Mouse (Mus musculus) small intestine, adult 2 months (tissue): ENCODE measurements around the gene Gm572. TPM values are rescaled to one million over a fixed set of nuclear protein-coding genes. Genes with fewer than 3 reads are reported as not detected.

Experiments used
- H3K27ac ChIP-seq: fragments of 200-500 bp; 2 replicates; pipeline ENCODE4 v1.5.1; 2012; ENCODE audit warnings: low read depth, low read length, control low read depth, inconsistent platforms; ENCODE audit not compliant: insufficient read depth
- H3K27me3 ChIP-seq: fragments of 200-500 bp; 2 replicates; pipeline ENCODE4 v1.6.1; 2012; ENCODE audit warnings: mild to moderate bottlenecking, moderate library complexity, low read length, inconsistent platforms; ENCODE audit not compliant: control insufficient read depth, insufficient read depth
- H3K36me3 ChIP-seq: fragments of 200-500 bp; 2 replicates; pipeline ENCODE4 v1.6.1; 2012; ENCODE audit warnings: mild to moderate bottlenecking, low read length, control low read depth, inconsistent platforms; ENCODE audit not compliant: control insufficient read depth, insufficient read depth
- H3K4me1 ChIP-seq: fragments of 200-500 bp; 2 replicates; pipeline ENCODE4 v1.6.1; 2012; ENCODE audit warnings: low read length, inconsistent platforms, mixed read lengths; ENCODE audit not compliant: control insufficient read depth, insufficient read depth, insufficient read length
- H3K4me3 ChIP-seq: fragments of 200-500 bp; 2 replicates; pipeline ENCODE4 v1.5.1; 2012; ENCODE audit warnings: low read depth, mild to moderate bottlenecking, control low read depth, inconsistent platforms, low read length, moderate library complexity
- CTCF ChIP-seq: fragments of 200-500 bp; IDR thresholded peaks from 2 replicates; pipeline ENCODE4 v1.5.1; 2012; ENCODE audit warnings: low read depth, mild to moderate bottlenecking, control low read depth, inconsistent platforms, low read length, moderate library complexity, mixed read lengths; ENCODE audit not compliant: insufficient replicate concordance, insufficient read length; ENCODE audit errors: extremely low read depth
- POLR2A ChIP-seq: fragments of 200-500 bp; IDR thresholded peaks from 2 replicates; pipeline ENCODE4 v1.6.1; 2012; ENCODE audit warnings: low read depth, mild to moderate bottlenecking, control low read depth, inconsistent platforms, low read length, moderate library complexity
- WGBS: fragments of 180-500 bp; shearing (Covaris S2); methylation state at CpG from one replicate; pipeline ENCODE4 v1.1.7; 2018; 5-methylcytosine and 5-hydroxymethylcytosine counted together
- polyA plus RNA-seq: library from polyadenylated mRNA; depleted of rRNA; stranded (reverse); fragments of >200 nt; gene quantifications from 2 replicates; pipeline ENCODE4 v1.2.3, GENCODE M21; 2012

Gm572 gene
- polyA plus RNA-seq, 1 experiment: 0.08 TPM

DNA sequence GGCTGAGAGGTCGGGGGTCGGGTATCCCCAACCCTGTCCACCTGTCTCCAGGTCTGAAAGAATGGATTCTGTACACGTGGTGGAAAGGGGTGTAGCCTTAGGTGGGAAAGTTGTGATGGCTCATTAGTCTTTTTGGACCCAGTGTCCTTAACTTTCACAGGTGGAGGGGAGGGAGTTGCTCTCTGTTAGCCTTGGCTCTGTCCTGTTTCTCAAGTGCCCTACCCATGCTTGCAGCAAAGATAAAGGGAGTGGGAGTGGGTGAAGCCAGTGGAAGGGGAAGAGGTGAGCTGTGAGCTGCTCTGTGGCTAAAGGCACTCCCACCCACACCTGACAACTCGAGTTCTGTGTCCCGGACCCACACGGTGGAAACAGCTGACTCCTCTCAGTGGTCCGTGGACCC is 20.2 kb downstream of the Gm572 start:
- Histone ChIP-seq H3K27me3 (no peaks in the 10 kb centered on the region), H3K27ac (no peak overlapping the region), H3K4me1 (peaks cover 12% of the 10 kb centered on the region), H3K4me3 (no peak overlapping the region), H3K36me3 (no peaks in the 10 kb centered on the region)
- TF ChIP-seq POLR2A (no peak), CTCF (no peak)
- 23% methylated on average over 7 of the region's 7 CpGs for WGBS

- WGBS: 24% methylated on average over 6 of the region's 6 CpGs
- TF ChIP-seq POLR2A (no peak), CTCF (0 out of 2 replicates have a peak, but pooled peaks have one; percentile 6)
- peaks cover 12% of the 10 kb centered on the region for H3K4me1 ChIP-seq
- no peaks in the 10 kb centered on the region for H3K27me3 ChIP-seq
- no peaks in the 10 kb centered on the region for H3K36me3 ChIP-seq
- H3K27ac ChIP-seq: no peak overlapping the region
- H3K4me3 ChIP-seq: no peak overlapping the region
These were observed 20.9 kb downstream of the Gm572 start for GRCm38 (mm10) chr4:148664021-148664420.

DNA sequence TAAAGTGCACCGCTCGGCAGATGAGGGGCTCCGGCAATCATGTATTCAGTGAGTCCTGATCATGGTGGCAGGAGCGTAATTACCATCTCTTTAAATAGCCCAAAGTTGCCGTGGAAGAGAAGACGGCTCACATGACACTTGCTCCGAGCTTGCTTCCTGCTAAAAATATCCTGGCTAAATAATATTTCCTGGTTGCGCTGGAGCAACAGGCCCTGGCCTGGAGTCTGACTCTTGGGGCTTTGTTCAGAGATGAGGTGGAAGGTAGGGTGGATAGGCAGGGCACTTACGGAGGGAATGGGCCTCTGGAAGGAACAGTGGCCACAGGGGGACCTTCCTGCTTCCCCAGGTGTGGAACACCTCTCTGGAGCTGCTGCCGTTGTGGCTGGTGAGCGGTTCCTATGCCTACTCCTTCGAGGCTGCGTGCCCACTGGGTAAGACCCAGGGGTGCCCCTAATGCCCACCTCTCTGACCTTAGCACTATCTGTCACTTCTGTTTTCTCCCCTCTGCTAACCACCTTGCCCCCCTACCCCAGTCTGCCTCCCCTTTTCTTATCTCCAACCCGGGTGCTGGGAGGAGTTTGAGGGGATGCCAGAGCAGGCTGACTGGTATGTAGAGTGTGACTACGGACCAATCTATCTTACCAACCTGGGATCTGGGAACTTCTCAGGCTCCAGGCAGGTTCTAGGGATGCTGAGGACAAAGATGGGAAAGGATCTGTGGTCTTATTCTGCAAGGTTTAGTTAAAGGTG is 24.1 kb downstream of the Gm572 start:
- H3K4me1 ChIP-seq: peaks cover 12% of the 10 kb centered on the region
- no peak for TF ChIP-seq CTCF
- TF ChIP-seq POLR2A: no peak
- H3K4me3 ChIP-seq: no peak overlapping the region
- no peaks in the 10 kb centered on the region for H3K27me3 ChIP-seq
- H3K36me3 ChIP-seq: no peaks in the 10 kb centered on the region
- no peak overlapping the region for H3K27ac ChIP-seq
- whole genome bisulfite sequencing: 82% methylated on average over 15 of the region's 15 CpGs

DNA sequence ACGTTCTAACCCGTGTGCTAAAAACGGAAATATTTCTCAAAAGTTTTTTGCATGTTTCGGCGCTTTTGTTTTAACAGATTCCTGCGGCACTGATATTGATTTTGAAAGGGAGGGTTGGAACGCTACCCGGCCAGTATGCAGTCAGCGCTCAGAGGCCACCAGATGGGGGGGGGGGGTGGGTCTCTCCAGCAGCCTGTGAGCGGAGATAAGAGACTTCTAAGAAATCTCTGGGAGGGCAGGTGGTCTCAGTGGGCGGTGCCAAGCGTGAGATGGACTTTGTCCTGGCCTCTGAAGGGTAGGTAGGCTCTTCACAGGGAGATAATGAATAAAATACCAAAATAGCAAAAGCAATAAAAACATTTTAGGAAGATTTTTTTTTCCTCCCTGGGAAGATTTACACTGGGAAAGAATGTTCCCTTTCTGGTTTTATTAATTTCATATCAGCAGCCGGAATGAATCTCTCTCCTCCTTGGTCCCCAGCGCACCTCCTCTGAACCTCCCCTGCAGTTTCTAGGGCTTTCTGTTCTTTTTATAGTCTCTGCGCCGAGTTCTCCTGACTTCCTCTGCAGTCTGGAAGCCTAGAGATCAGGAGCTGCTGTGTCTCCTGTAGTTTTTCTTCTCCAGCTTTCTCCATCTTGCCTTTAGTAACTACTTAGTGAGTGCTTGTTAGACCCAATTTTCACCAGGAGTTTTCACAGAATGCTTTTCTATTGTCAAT is 28.3 kb downstream of the Gm572 start:
- H3K4me3 ChIP-seq: no peak overlapping the region
- H3K4me1 ChIP-seq: peaks cover 20% of the 10 kb centered on the region
- no peak for TF ChIP-seq CTCF
- no peak for TF ChIP-seq POLR2A
- WGBS: 14% methylated on average over 16 of the region's 16 CpGs
- no peaks in the 10 kb centered on the region for H3K27me3 ChIP-seq
- no peak overlapping the region for H3K27ac ChIP-seq
- H3K36me3 ChIP-seq: no peaks in the 10 kb centered on the region

GRCm38 (mm10) chr4:148675043-148675442 is 31.9 kb downstream of the Gm572 start:
- 48% methylated on average over 7 of the region's 7 CpGs for WGBS
- Histone ChIP-seq H3K36me3 (no peaks in the 10 kb centered on the region), H3K4me1 (peaks cover 41% of the 10 kb centered on the region), H3K27ac (no peak overlapping the region), H3K4me3 (no peak overlapping the region), H3K27me3 (no peaks in the 10 kb centered on the region)
- TF ChIP-seq POLR2A (no peak), CTCF (no peak)

DNA sequence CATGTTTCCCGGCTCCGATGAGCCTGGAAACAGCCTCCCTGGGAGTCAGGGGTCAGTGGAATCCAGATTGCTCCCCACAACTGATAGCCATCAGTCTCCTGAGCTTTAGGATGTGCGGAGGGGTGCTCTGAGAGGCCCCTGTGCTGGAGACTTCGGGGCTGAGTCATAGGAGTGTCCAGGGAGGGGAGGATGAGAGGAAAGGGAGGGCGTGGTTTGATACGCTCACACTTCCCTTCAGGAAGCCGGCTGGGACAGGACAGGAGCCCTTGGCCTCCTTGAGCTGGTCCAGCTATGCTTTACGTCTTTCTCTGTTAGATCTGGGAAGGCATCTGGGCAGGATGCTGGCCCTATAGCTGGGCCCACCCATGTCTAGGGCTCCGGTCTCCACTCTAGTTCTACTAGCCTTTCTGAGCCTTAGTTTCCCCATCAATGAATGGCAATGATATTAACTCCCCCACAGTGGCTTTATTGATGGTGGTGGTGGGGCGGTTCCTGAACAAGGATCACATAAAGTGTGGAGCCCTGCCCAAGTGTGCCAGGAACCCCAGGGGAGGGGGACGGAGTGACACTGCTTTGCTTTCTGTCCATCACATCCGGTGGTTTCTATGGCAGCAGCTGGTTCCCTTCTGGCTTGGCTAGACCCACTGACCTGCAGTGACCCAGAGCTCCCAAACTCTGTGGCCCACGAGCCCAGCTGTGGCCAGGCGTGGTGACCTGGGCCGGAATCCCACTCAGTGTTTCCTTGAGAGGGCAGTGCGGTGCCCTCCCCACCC is 33.3 kb downstream of the Gm572 start:
- peaks cover 49% of the 10 kb centered on the region for H3K4me1 ChIP-seq
- no peak for TF ChIP-seq POLR2A
- TF ChIP-seq CTCF: no peak
- H3K4me3 ChIP-seq: no peak overlapping the region
- H3K27me3 ChIP-seq: no peaks in the 10 kb centered on the region
- no peak overlapping the region for H3K27ac ChIP-seq
- no peaks in the 10 kb centered on the region for H3K36me3 ChIP-seq
- WGBS: 54% methylated on average over 16 of the region's 16 CpGs

GRCm38 (mm10) chr4:148676961-148677637 is 34.0 kb downstream of the Gm572 start:
- Histone ChIP-seq H3K36me3 (no peaks in the 10 kb centered on the region), H3K4me1 (peaks cover 49% of the 10 kb centered on the region), H3K27me3 (no peaks in the 10 kb centered on the region), H3K4me3 (no peak overlapping the region), H3K27ac (no peak overlapping the region)
- no peak for TF ChIP-seq POLR2A
- no peak for TF ChIP-seq CTCF
- 61% methylated on average over 20 of the region's 20 CpGs for WGBS
